Mouse (Mus musculus) CH12.LX (cell line): Measurements from ENCODE around the gene Stard13. TPM values are rescaled to one million over a fixed set of nuclear protein-coding genes. Genes with fewer than 3 reads are reported as not detected.
A peak's percentile ranks its signal among the peaks of the same experiment; 100 is the strongest.

Experiments
- DNase-seq: peaks from one replicate; pipeline ENCODE4 v3.0.0-alpha.2; 2013; ENCODE audit errors: extremely low read depth
- H3K27ac ChIP-seq: 2 replicates; pipeline ENCODE4 v1.5.1; 2012; ENCODE audit warnings: low read depth, mild to moderate bottlenecking, control low read depth, moderate library complexity; ENCODE audit not compliant: insufficient read depth
- H3K27me3 ChIP-seq: replicated peaks from 2 replicates; pipeline ENCODE3; 2012; ENCODE audit warnings: inconsistent platforms
- H3K36me3 ChIP-seq, 2 experiments: replicated peaks in 1 of 2; 2 replicates each; pipeline versions ENCODE3 to v1.6.1; 2012; ENCODE audit warnings: inconsistent platforms in 1 of 2, low read length in 1 of 2, mild to moderate bottlenecking in 1 of 2, mixed read lengths in 1 of 2, moderate library complexity in 1 of 2; ENCODE audit not compliant: control insufficient read depth in 1 of 2, insufficient read depth in 1 of 2
- H3K4me1 ChIP-seq, 2 experiments: 2 replicates each; pipeline ENCODE4 v1.6.1; 2012; ENCODE audit warnings: inconsistent platforms in 1 of 2, moderate library complexity in 1 of 2; ENCODE audit not compliant: insufficient read depth in 2 of 2, control insufficient read depth in 1 of 2
- H3K4me2 ChIP-seq: 2 replicates; pipeline ENCODE4 v1.6.1; 2012; ENCODE audit warnings: low read depth, mild to moderate bottlenecking, control low read depth; ENCODE audit not compliant: poor library complexity, insufficient read depth, severe bottlenecking
- H3K4me3 ChIP-seq, 3 experiments: fragments of 150-350 bp in 1 of 3; sonication (generic) in 1 of 3; replicated peaks in 1 of 3; 2 replicates each; pipeline versions ENCODE3 to v1.5.1; 2011 to 2012; ENCODE audit warnings: low read depth in 2 of 3, low read length in 2 of 3, mild to moderate bottlenecking in 2 of 3, moderate library complexity in 2 of 3, control low read depth in 1 of 3, improper control_type of control experiment in 1 of 3, inconsistent platforms in 1 of 3, mixed read lengths in 1 of 3; ENCODE audit not compliant: poor library complexity in 1 of 3
- H3K79me2 ChIP-seq: replicated peaks from 2 replicates; pipeline ENCODE4 v1.6.1; 2012; ENCODE audit warnings: mild to moderate bottlenecking, moderate library complexity; ENCODE audit not compliant: control insufficient read depth, poor library complexity, insufficient read depth, severe bottlenecking; ENCODE audit errors: extremely low read depth
- H3K9ac ChIP-seq: 2 replicates; pipeline ENCODE4 v1.6.1; 2012; ENCODE audit warnings: low read depth, mild to moderate bottlenecking, control low read depth, moderate library complexity; ENCODE audit not compliant: insufficient read depth
- H3K9me3 ChIP-seq: replicated peaks from 2 replicates; pipeline ENCODE3; 2012; ENCODE audit warnings: low read length, inconsistent platforms, mixed read lengths
- BHLHE40 ChIP-seq: IDR thresholded peaks from 2 replicates; pipeline ENCODE4 v1.6.1; 2011; ENCODE audit warnings: mild to moderate bottlenecking, low read depth, low read length, improper control_type of control experiment
- CHD1 ChIP-seq: IDR thresholded peaks from 2 replicates; pipeline ENCODE4 v1.6.1; 2012; ENCODE audit warnings: low read depth, low read length, improper control_type of control experiment, inconsistent platforms
- CHD2 ChIP-seq: IDR thresholded peaks from 2 replicates; pipeline ENCODE4 v1.6.1; 2011; ENCODE audit warnings: low read length, improper control_type of control experiment
- CTCF ChIP-seq, 2 experiments: IDR thresholded peaks in 1 of 2; conservative IDR thresholded peaks in 1 of 2; 2 replicates each; pipeline ENCODE4 v1.5.1; 2011 to 2012; ENCODE audit warnings: low read depth in 2 of 2, low read length in 2 of 2, improper control_type of control experiment in 1 of 2, inconsistent platforms in 1 of 2, mild to moderate bottlenecking in 1 of 2, moderate library complexity in 1 of 2
- E2F4 ChIP-seq: IDR thresholded peaks from 2 replicates; pipeline ENCODE4 v1.6.1; 2011; ENCODE audit warnings: low read depth, low read length, improper control_type of control experiment; ENCODE audit not compliant: insufficient replicate concordance
- ELF1 ChIP-seq: IDR thresholded peaks from 2 replicates; pipeline ENCODE4 v1.6.1; 2014; ENCODE audit warnings: low read depth, mild to moderate bottlenecking, inconsistent platforms, low read length, improper control_type of control experiment
- EP300 ChIP-seq: IDR thresholded peaks from 2 replicates; pipeline ENCODE4 v1.6.1; 2011; ENCODE audit warnings: low read length, improper control_type of control experiment
- ETS1 ChIP-seq: conservative IDR thresholded peaks from 2 replicates; pipeline ENCODE4 v1.6.1; 2012; ENCODE audit warnings: low read depth, mild to moderate bottlenecking, inconsistent platforms, low read length, improper control_type of control experiment, moderate library complexity
- GABPA ChIP-seq: IDR thresholded peaks from 2 replicates; pipeline ENCODE4 v1.6.1; 2012; ENCODE audit warnings: low read depth, low read length, improper control_type of control experiment, inconsistent platforms; ENCODE audit not compliant: insufficient replicate concordance
- IRF4 ChIP-seq: IDR thresholded peaks from 2 replicates; pipeline ENCODE4 v1.6.1; 2014; ENCODE audit warnings: low read depth, mild to moderate bottlenecking, inconsistent platforms, low read length, improper control_type of control experiment
- JUN ChIP-seq: IDR thresholded peaks from 2 replicates; pipeline ENCODE4 v1.6.1; 2011; ENCODE audit warnings: low read depth, mild to moderate bottlenecking, low read length, improper control_type of control experiment, moderate library complexity; ENCODE audit not compliant: insufficient read depth
- JUND ChIP-seq: conservative IDR thresholded peaks from 2 replicates; pipeline ENCODE4 v1.6.1; 2011; ENCODE audit warnings: low read depth, low read length, improper control_type of control experiment
- KAT2A ChIP-seq: IDR thresholded peaks from 2 replicates; pipeline ENCODE4 v1.6.1; 2012; ENCODE audit warnings: low read length, improper control_type of control experiment, inconsistent platforms; ENCODE audit not compliant: insufficient replicate concordance
- MAFK ChIP-seq: IDR thresholded peaks from 2 replicates; pipeline ENCODE4 v1.6.1; 2011; ENCODE audit warnings: low read length, improper control_type of control experiment; ENCODE audit not compliant: insufficient replicate concordance
- MAX ChIP-seq: IDR thresholded peaks from 2 replicates; pipeline ENCODE4 v1.6.1; 2011; ENCODE audit warnings: low read length, improper control_type of control experiment
- MAZ ChIP-seq: IDR thresholded peaks from 2 replicates; pipeline ENCODE4 v1.6.1; 2012; ENCODE audit warnings: low read depth, mild to moderate bottlenecking, inconsistent platforms, low read length, improper control_type of control experiment, moderate library complexity
- MXI1 ChIP-seq: IDR thresholded peaks from 2 replicates; pipeline ENCODE4 v1.6.1; 2011; ENCODE audit warnings: mild to moderate bottlenecking, low read depth, low read length, improper control_type of control experiment
- NELFE ChIP-seq: IDR thresholded peaks from 2 replicates; pipeline ENCODE4 v1.6.1; 2011; ENCODE audit warnings: low read depth, low read length, improper control_type of control experiment
- POLR2AphosphoS2 ChIP-seq: IDR thresholded peaks from 2 replicates; pipeline ENCODE4 v1.6.1; 2011; ENCODE audit warnings: low read depth, low read length, improper control_type of control experiment
- RAD21 ChIP-seq: IDR thresholded peaks from 2 replicates; pipeline ENCODE4 v1.6.1; 2011; ENCODE audit warnings: low read depth, mild to moderate bottlenecking, low read length, improper control_type of control experiment, moderate library complexity
- SIN3A ChIP-seq: IDR thresholded peaks from 2 replicates; pipeline ENCODE4 v1.6.1; 2012; ENCODE audit warnings: low read length, improper control_type of control experiment, inconsistent platforms
- TBP ChIP-seq: conservative IDR thresholded peaks from 2 replicates; pipeline ENCODE4 v1.6.1; 2011; ENCODE audit warnings: low read depth, low read length, improper control_type of control experiment
- TCF12 ChIP-seq: IDR thresholded peaks from 2 replicates; pipeline ENCODE4 v1.6.1; 2014; ENCODE audit warnings: low read depth, mild to moderate bottlenecking, inconsistent platforms, low read length, improper control_type of control experiment
- UBTF ChIP-seq: IDR thresholded peaks from 2 replicates; pipeline ENCODE4 v1.6.1; 2012; ENCODE audit warnings: low read depth, mild to moderate bottlenecking, inconsistent platforms, low read length, improper control_type of control experiment, moderate library complexity
- USF1 ChIP-seq: IDR thresholded peaks from 2 replicates; pipeline ENCODE4 v1.6.1; 2014; ENCODE audit warnings: low read depth, mild to moderate bottlenecking, inconsistent platforms, low read length, improper control_type of control experiment
- USF2 ChIP-seq: conservative IDR thresholded peaks from 2 replicates; pipeline ENCODE4 v1.6.1; 2011; ENCODE audit warnings: low read depth, low read length, improper control_type of control experiment
- ZC3H11A ChIP-seq: IDR thresholded peaks from 2 replicates; pipeline ENCODE4 v1.6.1; 2012; ENCODE audit warnings: low read depth, mild to moderate bottlenecking, inconsistent platforms, low read length, improper control_type of control experiment
- ZKSCAN1 ChIP-seq: IDR thresholded peaks from 2 replicates; pipeline ENCODE4 v1.6.1; 2012; ENCODE audit warnings: low read depth, inconsistent platforms, low read length, improper control_type of control experiment, borderline replicate concordance
- ZNF384 ChIP-seq: IDR thresholded peaks from 2 replicates; pipeline ENCODE4 v1.6.1; 2012; ENCODE audit warnings: low read depth, low read length, improper control_type of control experiment, inconsistent platforms
- dilution Hi-C: fragments of 300-500 bp; cut with MboI; formaldehyde crosslinking; loops from 2 replicates; pipeline ENCODE4 v1.14.3; 2020; ENCODE audit warnings: low sequenced_read_pairs; ENCODE audit not compliant: extremely low pct_unique_long_range_greater_than_20kb, extremely low pct_ligation_motif_present
- in situ Hi-C: fragments of 300-500 bp; cut with MboI; formaldehyde crosslinking; loops from 3 replicates; pipeline ENCODE4 v1.14.3; 2019; ENCODE audit warnings: low sequenced_read_pairs, low pct_ligation_motif_present, low pct_unique_long_range_greater_than_20kb, mixed read lengths
- polyA plus RNA-seq: library from polyadenylated mRNA; unstranded; fragments of >175 nt; gene quantifications from 2 replicates; pipeline ENCODE4 v1.2.1, GENCODE M21; 2012; ENCODE audit warnings: low read depth; ENCODE audit not compliant: insufficient read length
- total RNA-seq, 2 experiments: library from RNA; depleted of rRNA; stranded (reverse); fragments of 300-350 nt in 1 of 2; fragments of >200 nt in 1 of 2; gene quantifications; 2 replicates each; pipeline ENCODE4 v1.2.3; 2012 to 2014

Gene Stard13
- total and polyA plus RNA-seq, 3 experiments, result 33.5 to 154 (median 73.6) TPM

GRCm38 (mm10) chr5:151135965-151136364, 97.7 kb downstream of the Stard13 start:
- H3K27ac ChIP-seq, result peak overlapping the region; percentile 18; the same call in 1 of the 2 replicates
- dilution Hi-C loops, result no loop called here
- peaks cover 17 to 35% of the 10 kb centered on the region in 2 experiments for H3K4me1 ChIP-seq
- H3K79me2 ChIP-seq, result no peaks in the 10 kb centered on the region
- no peak overlapping the region for H3K4me3 ChIP-seq
- no peaks in the 10 kb centered on the region for H3K36me3 ChIP-seq
- no peak overlapping the region for H3K4me2 ChIP-seq
- peaks cover 6% of the 10 kb centered on the region for H3K9me3 ChIP-seq
- H3K27me3 ChIP-seq, result no peaks in the 10 kb centered on the region
- in situ Hi-C loops, result no loop called here
- no peak for TF ChIP-seq ZC3H11A
- no peak for TF ChIP-seq CHD1
- TF ChIP-seq USF2, result no peak
- no peak for TF ChIP-seq MAZ
- TF ChIP-seq RAD21, result no peak
- no peak for TF ChIP-seq MXI1
- no peak for TF ChIP-seq MAFK
- TF ChIP-seq BHLHE40, result no peak
- TF ChIP-seq SIN3A, result no peak
- no peak for TF ChIP-seq IRF4
- TF ChIP-seq ZNF384, result no peak
- TF ChIP-seq JUN, result no peak
- DNase-seq, result no peak
- H3K9ac ChIP-seq, result no peak overlapping the region

- peak overlapping the region; percentile 40; the same call in 1 of the 2 replicates for H3K9ac ChIP-seq
- H3K27ac ChIP-seq, result peak overlapping the region; percentile 77
- peaks cover 6% of the 10 kb centered on the region for H3K9me3 ChIP-seq
- in situ Hi-C loops (no loop called here), dilution Hi-C loops (no loop called here)
- H3K36me3 ChIP-seq, result no peaks in the 10 kb centered on the region
- H3K4me2 ChIP-seq, result peak overlapping the region; percentile 75
- no peaks in the 10 kb centered on the region for H3K27me3 ChIP-seq
- H3K4me3 ChIP-seq, result no peak overlapping the region
- peaks cover 17 to 35% of the 10 kb centered on the region in 2 experiments for H3K4me1 ChIP-seq
- no peaks in the 10 kb centered on the region for H3K79me2 ChIP-seq
- no peak for DNase-seq
- no peak for TF ChIP-seq ZC3H11A
- TF ChIP-seq SIN3A, result peak; percentile 57; the same call in 1 of the 2 replicates
- no peak for TF ChIP-seq USF2
- no peak for TF ChIP-seq JUN
- TF ChIP-seq MXI1, result peak; percentile 27; the same call in 1 of the 2 replicates
- no peak for TF ChIP-seq MAFK
- no peak for TF ChIP-seq ZKSCAN1
- TF ChIP-seq NELFE, result no peak
- TF ChIP-seq TBP, result peak; percentile 62; the same call in 1 of the 2 replicates
- 0 out of 2 replicates have a peak, but pooled peaks have one; percentile 37 for TF ChIP-seq BHLHE40
- no peak for TF ChIP-seq POLR2AphosphoS2
- TF ChIP-seq USF1, result peak; percentile 49
- no peak for TF ChIP-seq KAT2A
- no peak for TF ChIP-seq E2F4
- TF ChIP-seq JUND, result no peak
- TF ChIP-seq UBTF, result no peak
- TF ChIP-seq CTCF (conservative IDR thresholded peaks at IDR 0.05 in 1 of 2, IDR thresholded peaks at IDR 0.05 in 1 of 2; ENCODE audit: low read depth in 2 of 2, low read length in 2 of 2), result no peak
- TF ChIP-seq EP300, result peak; percentile 60
- 0 out of 2 replicates have a peak, but pooled peaks have one; percentile 9 for TF ChIP-seq CHD2
- peak; percentile 35; the same call in 1 of the 2 replicates for TF ChIP-seq TCF12
- no peak for TF ChIP-seq ELF1
- TF ChIP-seq ETS1, result peak; percentile 41; the same call in 1 of the 2 replicates
- TF ChIP-seq MAX, result no peak; the same call in 1 of the 2 replicates
- no peak for TF ChIP-seq MAZ
- no peak for TF ChIP-seq ZNF384
- no peak for TF ChIP-seq GABPA
Observed at GRCm38 (mm10) chr5:151135078-151135826, 98.4 kb downstream of the Stard13 start.
